Mouse (Mus musculus): ENCODE data around the gene H2al1b.

Gene H2al1b

DNA sequence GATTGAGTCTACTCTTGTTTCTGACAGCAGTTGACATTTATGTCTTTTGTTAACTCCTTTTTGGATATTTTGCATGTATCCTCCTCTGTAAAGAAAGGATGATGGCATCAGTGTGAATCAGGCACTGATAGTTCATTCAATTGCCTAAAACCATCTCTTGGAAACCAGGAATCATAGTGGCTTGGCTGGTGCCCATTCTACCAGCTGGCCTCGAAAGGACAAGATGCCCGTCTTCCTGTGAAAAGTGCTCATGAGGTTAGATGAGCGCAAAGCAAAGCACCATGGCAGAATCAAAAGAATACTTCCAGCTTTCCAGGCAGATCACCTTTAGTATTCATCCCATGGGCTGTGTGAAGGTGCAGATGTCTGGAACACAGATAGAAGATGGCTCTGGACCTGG is 44.5 kb downstream of the H2al1b start:
- DNase-seq (ENCODE audit: low spot score), result no peak

Data from ovary, postnatal 36 days (tissue).